Mouse (Mus musculus): ENCODE measurements around the gene Nfia.

- TF ChIP-seq CTCF (IDR thresholded peaks at IDR 0.05; ENCODE audit: low read depth, low read length) (no peak), EP300 (IDR thresholded peaks at IDR 0.05; ENCODE audit: insufficient read depth, low read depth, low read length) (no peak)
These were observed 49.2 kb upstream of the Nfia start for GRCm38 (mm10) chr4:97723374-97723773.
